Mouse (Mus musculus): Measurements from ENCODE around the gene Wfs1. TPM values are rescaled to one million over a fixed set of nuclear protein-coding genes. Genes with fewer than 3 reads are reported as not detected.

The Wfs1 gene
- total and polyA plus RNA-seq, 2 experiments: 2.1 to 8.8 TPM

DNA sequence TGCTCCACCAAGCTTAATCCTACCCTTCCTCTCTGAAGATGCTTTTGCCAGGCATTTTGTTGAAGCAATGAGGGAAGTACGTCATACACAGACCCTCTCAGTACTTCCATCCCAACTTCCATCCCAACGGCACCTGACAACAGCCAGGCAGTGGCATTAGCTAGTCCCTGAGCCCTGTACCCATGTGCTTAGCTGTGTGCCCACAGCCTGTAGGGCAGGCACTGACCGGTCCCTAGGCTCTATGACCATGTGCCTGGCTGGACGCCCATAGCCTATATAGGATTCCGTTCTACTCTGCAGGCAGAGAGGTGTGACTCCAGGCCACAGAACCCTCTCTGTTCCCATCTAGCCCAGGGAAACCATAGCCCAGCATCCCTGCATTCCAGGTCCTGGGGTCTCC, 51.0 kb downstream of the Wfs1 start:
- H3K4me3 ChIP-seq (ENCODE audit: insufficient read depth, low read depth, low read length): no peak overlapping the region
- H3K79me2 ChIP-seq (ENCODE audit: control insufficient read depth, insufficient read depth, low read length): no peaks in the 10 kb centered on the region
- DNase-seq (ENCODE audit: extremely low read depth, low read depth, low spot score): no peak
- WGBS: 91% methylated on average over 5 of the region's 5 CpGs
- H3K36me3 ChIP-seq (ENCODE audit: control insufficient read depth, insufficient read depth, low read length): no peaks in the 10 kb centered on the region
- H3K27me3 ChIP-seq (ENCODE audit: control insufficient read depth, insufficient read depth, low read length): no peaks in the 10 kb centered on the region
- H3K27ac ChIP-seq (replicated peaks; ENCODE audit: insufficient read depth, low read depth, low read length): no peak overlapping the region
- no peaks in the 10 kb centered on the region for H3K4me1 ChIP-seq (ENCODE audit: control insufficient read depth, insufficient read depth, low read length)
- no peak overlapping the region for H3K9ac ChIP-seq (ENCODE audit: low read depth, low read length)
- TF ChIP-seq CTCF (IDR thresholded peaks at IDR 0.05; ENCODE audit: low read depth, low read length) (no peak), POLR2A (IDR thresholded peaks at IDR 0.05; ENCODE audit: extremely low read depth, insufficient read depth, low read length) (no peak)

DNA sequence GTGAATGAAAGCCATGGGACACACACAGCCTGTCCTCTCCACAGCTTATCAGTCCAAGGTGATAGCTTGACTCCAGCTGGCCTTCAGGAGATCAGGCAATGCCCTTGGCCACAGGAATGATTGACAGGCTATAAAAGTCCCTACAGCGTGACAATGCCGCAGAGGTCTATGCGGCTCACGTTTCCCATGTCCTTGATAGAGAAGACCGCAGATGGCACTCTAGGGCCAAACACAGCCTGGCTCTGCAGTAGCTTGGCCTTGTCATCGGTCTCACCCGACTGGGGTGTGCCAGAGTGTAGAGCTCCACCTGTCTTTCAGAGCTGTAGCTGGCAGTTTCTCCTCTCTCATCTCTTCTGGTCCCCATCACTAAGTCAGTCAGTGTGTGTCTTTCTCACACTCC, 52.5 kb downstream of the Wfs1 start:
- H3K27me3 ChIP-seq (ENCODE audit: control insufficient read depth, insufficient read depth, low read length): no peaks in the 10 kb centered on the region
- H3K36me3 ChIP-seq (ENCODE audit: control insufficient read depth, insufficient read depth, low read length): no peaks in the 10 kb centered on the region
- H3K4me3 ChIP-seq (ENCODE audit: insufficient read depth, low read depth, low read length): no peak overlapping the region
- 68% methylated on average over 7 of the region's 7 CpGs for WGBS
- no peaks in the 10 kb centered on the region for H3K4me1 ChIP-seq (ENCODE audit: control insufficient read depth, insufficient read depth, low read length)
- no peak for DNase-seq (ENCODE audit: extremely low read depth, low read depth, low spot score)
- H3K79me2 ChIP-seq (ENCODE audit: control insufficient read depth, insufficient read depth, low read length): no peaks in the 10 kb centered on the region
- H3K27ac ChIP-seq (replicated peaks; ENCODE audit: insufficient read depth, low read depth, low read length): no peak overlapping the region
- TF ChIP-seq CTCF (IDR thresholded peaks at IDR 0.05; ENCODE audit: low read depth, low read length): no peak
- no peak for TF ChIP-seq POLR2A (IDR thresholded peaks at IDR 0.05; ENCODE audit: extremely low read depth, insufficient read depth, low read length)
- H3K9ac ChIP-seq (ENCODE audit: low read depth, low read length): no peak overlapping the region

DNA sequence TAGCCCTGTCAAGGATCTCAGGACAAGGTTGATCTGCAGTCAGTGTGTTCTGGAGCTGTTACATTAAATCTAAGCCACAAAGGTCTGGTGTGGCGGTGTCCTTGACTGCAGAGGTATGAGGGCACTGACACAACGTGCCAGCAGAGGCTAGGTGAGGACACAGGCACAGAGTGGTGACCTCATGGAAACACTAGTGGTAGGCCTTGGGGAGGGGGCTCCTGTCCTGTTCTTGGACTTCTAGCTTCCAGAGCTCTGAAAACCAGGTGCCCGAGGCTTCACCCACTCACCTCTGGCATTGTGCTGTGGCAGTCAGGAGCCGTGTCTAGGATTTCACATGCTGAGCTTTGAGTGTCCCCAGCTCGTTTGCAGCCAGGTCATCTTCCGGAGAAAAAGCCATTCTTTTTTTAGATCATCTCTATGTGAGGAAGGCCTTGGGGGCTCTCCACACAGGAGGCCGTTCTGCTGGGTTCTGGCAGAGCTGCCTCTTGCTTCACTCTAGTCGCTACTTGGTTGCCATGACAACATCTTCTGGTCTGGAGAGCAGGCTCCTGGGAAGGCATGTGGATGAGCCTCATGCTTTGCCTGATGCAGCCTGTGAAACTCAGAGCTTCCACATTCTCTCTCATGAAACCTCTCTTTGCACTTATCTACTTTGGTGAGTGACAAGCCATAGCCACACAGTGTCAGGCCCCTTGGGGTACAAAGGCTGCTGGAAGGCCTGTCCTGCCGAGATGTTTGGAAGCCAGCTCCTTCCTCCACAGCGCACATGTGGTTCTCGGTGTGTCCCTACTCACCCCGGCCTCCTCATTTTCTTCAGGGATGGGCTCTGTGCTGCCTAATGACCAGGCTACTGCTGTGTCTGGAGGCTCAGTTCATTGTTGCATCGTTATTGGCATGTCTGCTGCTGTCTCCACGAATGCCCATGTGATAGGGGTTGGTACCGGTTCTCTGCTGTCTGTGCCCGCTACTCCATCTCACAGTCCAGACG, 53.2 kb downstream of the Wfs1 start:
- Histone ChIP-seq H3K36me3 (ENCODE audit: control insufficient read depth, insufficient read depth, low read length) (no peaks in the 10 kb centered on the region), H3K4me1 (ENCODE audit: control insufficient read depth, insufficient read depth, low read length) (no peaks in the 10 kb centered on the region), H3K79me2 (ENCODE audit: control insufficient read depth, insufficient read depth, low read length) (no peaks in the 10 kb centered on the region), H3K4me3 (ENCODE audit: insufficient read depth, low read depth, low read length) (no peak overlapping the region), H3K9ac (ENCODE audit: low read depth, low read length) (no peak overlapping the region), H3K27ac (replicated peaks; ENCODE audit: insufficient read depth, low read depth, low read length) (no peak overlapping the region), H3K27me3 (ENCODE audit: control insufficient read depth, insufficient read depth, low read length) (no peaks in the 10 kb centered on the region)
- no peak for DNase-seq (ENCODE audit: extremely low read depth, low read depth, low spot score)
- 60% methylated on average over 17 of the region's 17 CpGs for WGBS
- TF ChIP-seq POLR2A (IDR thresholded peaks at IDR 0.05; ENCODE audit: extremely low read depth, insufficient read depth, low read length) (no peak), CTCF (IDR thresholded peaks at IDR 0.05; ENCODE audit: low read depth, low read length) (no peak)

DNA sequence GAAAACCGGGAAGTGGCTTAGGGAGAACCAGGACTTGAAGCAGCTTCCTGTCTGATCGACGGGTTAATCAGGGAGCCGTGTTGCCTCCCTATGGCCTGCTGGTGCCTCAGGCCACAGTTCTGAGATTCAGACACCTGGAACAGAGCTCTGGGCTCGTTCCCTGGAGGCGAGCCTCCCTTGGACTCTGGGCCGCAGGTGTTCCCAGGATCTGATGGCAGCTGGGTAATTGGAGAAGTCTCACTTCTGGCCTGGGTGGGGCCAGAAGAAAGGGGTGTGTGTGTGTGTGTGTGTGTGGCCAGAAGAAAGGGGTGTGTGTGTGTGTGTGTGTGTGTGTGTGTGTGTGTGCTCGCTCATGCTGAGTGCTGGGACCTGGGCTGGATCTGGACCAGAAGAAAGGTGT, 55.6 kb downstream of the Wfs1 start:
- Histone ChIP-seq H3K4me1 (ENCODE audit: control insufficient read depth, insufficient read depth, low read length) (no peaks in the 10 kb centered on the region), H3K27ac (replicated peaks; ENCODE audit: insufficient read depth, low read depth, low read length) (no peak overlapping the region), H3K79me2 (ENCODE audit: control insufficient read depth, insufficient read depth, low read length) (no peaks in the 10 kb centered on the region), H3K4me3 (ENCODE audit: insufficient read depth, low read depth, low read length) (no peak overlapping the region), H3K27me3 (ENCODE audit: control insufficient read depth, insufficient read depth, low read length) (no peaks in the 10 kb centered on the region), H3K36me3 (ENCODE audit: control insufficient read depth, insufficient read depth, low read length) (no peaks in the 10 kb centered on the region), H3K9ac (ENCODE audit: low read depth, low read length) (no peak overlapping the region)
- TF ChIP-seq CTCF (IDR thresholded peaks at IDR 0.05; ENCODE audit: low read depth, low read length): no peak
- TF ChIP-seq POLR2A (IDR thresholded peaks at IDR 0.05; ENCODE audit: extremely low read depth, insufficient read depth, low read length): no peak
- DNase-seq (ENCODE audit: extremely low read depth, low read depth, low spot score): no peak
- WGBS: 57% methylated on average over 7 of the region's 8 CpGs

DNA sequence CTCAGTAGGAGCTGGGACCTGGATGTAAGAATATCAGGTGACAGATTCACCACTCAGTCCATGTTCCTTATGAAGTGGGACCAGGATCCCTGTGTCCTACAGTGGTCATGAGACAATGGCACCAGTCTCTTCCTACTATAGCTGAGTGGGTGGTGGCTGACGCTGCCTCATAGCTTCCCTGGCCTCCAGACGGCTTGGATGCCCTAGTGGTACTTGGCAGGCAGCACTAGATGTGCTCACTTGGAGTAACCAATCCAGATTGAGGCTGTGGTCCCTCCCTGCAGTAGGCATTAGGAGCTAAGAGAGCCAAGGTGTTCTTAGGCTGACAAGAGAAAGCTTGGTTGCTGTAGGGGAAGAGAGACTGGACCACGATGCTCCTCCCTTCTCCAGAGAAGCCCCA, 59.6 kb downstream of the Wfs1 start:
- no peak for TF ChIP-seq POLR2A (IDR thresholded peaks at IDR 0.05; ENCODE audit: extremely low read depth, insufficient read depth, low read length)
- no peak for TF ChIP-seq CTCF (IDR thresholded peaks at IDR 0.05; ENCODE audit: low read depth, low read length)
- no peak overlapping the region for H3K27ac ChIP-seq (replicated peaks; ENCODE audit: insufficient read depth, low read depth, low read length)
- no peaks in the 10 kb centered on the region for H3K27me3 ChIP-seq (ENCODE audit: control insufficient read depth, insufficient read depth, low read length)
- no peak overlapping the region for H3K4me3 ChIP-seq (ENCODE audit: insufficient read depth, low read depth, low read length)
- H3K36me3 ChIP-seq (ENCODE audit: control insufficient read depth, insufficient read depth, low read length): no peaks in the 10 kb centered on the region
- no peak overlapping the region for H3K9ac ChIP-seq (ENCODE audit: low read depth, low read length)
- DNase-seq (ENCODE audit: extremely low read depth, low read depth, low spot score): no peak
- WGBS: 68% methylated on average over 3 of the region's 3 CpGs
- no peaks in the 10 kb centered on the region for H3K4me1 ChIP-seq (ENCODE audit: control insufficient read depth, insufficient read depth, low read length)
- H3K79me2 ChIP-seq (ENCODE audit: control insufficient read depth, insufficient read depth, low read length): no peaks in the 10 kb centered on the region

DNA sequence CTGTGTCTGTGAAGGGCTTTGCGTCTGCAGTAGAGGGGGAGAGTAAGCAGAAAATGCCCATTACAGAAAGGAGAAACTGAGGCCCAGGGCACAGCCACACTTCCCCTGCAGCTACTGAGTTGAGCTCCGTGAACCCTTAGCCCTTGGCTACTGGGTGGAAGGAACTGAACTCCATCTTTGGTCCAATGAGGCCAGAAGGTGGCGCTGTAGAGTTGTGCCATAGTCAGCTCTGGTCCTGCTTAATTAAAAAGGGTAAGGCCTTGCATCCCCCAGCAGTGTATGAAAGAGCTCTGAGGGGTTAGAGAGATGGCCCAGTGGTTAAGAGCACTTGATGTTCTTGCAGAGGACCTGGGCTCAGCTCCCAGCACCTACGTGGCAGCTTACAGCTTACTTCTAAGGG, 60.3 kb downstream of the Wfs1 start:
- H3K79me2 ChIP-seq (ENCODE audit: control insufficient read depth, insufficient read depth, low read length): no peaks in the 10 kb centered on the region
- H3K4me1 ChIP-seq (ENCODE audit: control insufficient read depth, insufficient read depth, low read length): no peaks in the 10 kb centered on the region
- H3K36me3 ChIP-seq (ENCODE audit: control insufficient read depth, insufficient read depth, low read length): no peaks in the 10 kb centered on the region
- no peaks in the 10 kb centered on the region for H3K27me3 ChIP-seq (ENCODE audit: control insufficient read depth, insufficient read depth, low read length)
- H3K9ac ChIP-seq (ENCODE audit: low read depth, low read length): no peak overlapping the region
- WGBS: 52% methylated on average over 4 of the region's 4 CpGs
- TF ChIP-seq CTCF (IDR thresholded peaks at IDR 0.05; ENCODE audit: low read depth, low read length) (no peak), POLR2A (IDR thresholded peaks at IDR 0.05; ENCODE audit: extremely low read depth, insufficient read depth, low read length) (no peak)
- DNase-seq (ENCODE audit: extremely low read depth, low read depth, low spot score): no peak
- no peak overlapping the region for H3K27ac ChIP-seq (replicated peaks; ENCODE audit: insufficient read depth, low read depth, low read length)
- H3K4me3 ChIP-seq (ENCODE audit: insufficient read depth, low read depth, low read length): no peak overlapping the region
